Mouse (Mus musculus) urinary bladder, postnatal 25 days (tissue): ENCODE results near the gene Prpf4b.
"Not testable (repeated sequence)": the region's sequence is repeated elsewhere in the genome, so short reads cannot be mapped to it uniquely, and the experiment has no call there.

Source experiments
- DNase-seq: peaks from one replicate; pipeline ENCODE4 v3.0.0; 2022; ENCODE audit warnings: low spot score

The Prpf4b gene

GRCm38 (mm10) chr13:34934931-34935644, 60.0 kb downstream of the Prpf4b start:
- DNase-seq = no peak

GRCm38 (mm10) chr13:34942370-34942769, 67.3 kb downstream of the Prpf4b start:
- DNase-seq = no peak

GRCm38 (mm10) chr13:34951437-34951836, 76.3 kb downstream of the Prpf4b start:
- DNase-seq = not testable (repeated sequence)
